Mouse (Mus musculus) urinary bladder, postnatal 14 days (tissue): ENCODE measurements around the gene Exosc10.

Experiments used
- DNase-seq: peaks from one replicate; pipeline ENCODE4 v3.0.0; 2021; ENCODE audit warnings: low spot score

The Exosc10 gene

DNA sequence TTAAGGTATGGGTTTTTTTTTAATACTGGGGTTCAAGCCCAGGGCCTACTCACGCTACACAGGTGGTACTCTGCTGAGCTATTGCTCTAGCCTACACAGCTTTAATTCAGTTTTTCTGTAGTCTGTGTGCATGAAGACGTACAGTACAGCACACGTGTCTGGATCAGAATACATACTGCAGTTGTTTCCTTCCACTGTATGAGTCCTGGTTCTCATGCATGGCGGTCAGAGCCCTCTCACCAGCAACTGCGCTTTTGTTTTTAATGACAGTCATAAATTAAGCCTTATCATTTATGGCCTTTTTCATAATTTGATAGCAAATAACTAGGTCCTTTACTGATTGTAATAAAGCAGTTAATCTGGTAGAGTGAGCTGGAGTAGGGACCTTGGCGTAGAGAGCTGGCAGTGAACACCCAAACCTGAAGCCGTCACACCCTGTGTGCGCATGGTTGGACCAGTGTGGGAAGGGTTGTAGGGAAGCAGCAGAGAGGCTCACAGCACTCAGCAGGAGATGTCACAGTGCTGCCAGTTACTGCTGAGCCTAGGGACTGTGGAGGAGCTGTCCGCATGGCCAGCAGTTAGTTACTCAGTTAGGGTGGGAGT is 12.6 kb downstream of the Exosc10 start:
- peak; percentile 24 for DNase-seq

DNA sequence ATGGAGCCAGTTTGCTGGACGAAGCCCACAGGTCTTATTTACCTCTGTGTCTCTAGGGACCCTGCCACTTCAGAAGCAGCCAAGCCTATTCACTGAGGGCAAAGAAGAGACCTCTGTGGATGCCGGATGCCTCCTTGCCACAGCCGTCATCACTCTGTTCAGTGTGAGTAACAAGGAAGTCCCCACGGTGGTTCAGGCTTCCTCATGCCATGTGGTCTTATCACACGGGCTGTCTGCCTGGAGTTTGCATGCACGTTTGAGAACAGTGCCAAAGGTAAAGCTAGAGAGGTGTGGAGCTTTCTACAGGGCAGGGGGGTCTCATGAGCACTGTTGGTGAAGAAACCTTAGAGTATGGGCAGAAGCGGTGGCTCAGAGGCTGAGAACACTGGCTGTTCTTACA is 15.0 kb downstream of the Exosc10 start:
- peak; percentile 40 for DNase-seq

DNA sequence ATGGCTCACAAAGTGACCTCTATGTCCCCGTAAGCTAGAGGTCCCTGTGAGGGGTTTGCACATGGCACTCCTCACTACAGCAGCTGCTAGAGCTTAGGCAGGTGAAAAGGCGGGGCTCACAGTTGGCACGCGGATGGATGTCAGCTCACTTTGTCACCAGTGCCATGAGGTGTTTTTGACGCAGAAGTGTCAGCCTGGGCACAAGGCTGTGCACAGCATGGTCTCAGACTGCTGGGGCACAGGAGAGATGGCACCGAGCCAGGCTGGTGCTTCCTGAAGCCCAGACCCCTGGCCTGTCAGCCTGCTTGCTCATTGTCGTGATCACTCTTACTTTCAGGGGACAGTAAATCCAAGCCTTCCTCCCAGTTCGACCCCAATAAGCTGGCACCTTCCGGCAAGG is 22.5 kb downstream of the Exosc10 start:
- DNase-seq = no peak

DNA sequence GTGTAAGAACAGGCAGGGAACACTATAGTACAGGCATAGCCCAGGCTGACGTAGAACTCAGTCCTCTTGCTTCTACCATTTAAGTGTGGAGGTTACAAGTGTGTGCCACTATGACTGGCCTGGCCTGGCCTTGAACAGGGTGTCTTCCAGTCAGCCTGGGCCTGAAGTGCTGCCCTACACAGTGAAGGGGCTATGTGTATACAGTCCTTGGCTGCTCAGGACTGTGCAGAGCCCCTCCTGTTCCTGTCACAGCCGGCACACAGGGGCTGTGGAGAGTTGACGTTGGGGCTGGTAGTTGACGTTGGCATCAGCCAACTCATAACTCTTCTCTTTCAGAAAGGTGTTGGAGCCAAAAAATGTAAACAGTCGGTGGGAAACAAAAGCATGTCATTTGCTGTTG is 23.2 kb downstream of the Exosc10 start:
- DNase-seq = no peak

DNA sequence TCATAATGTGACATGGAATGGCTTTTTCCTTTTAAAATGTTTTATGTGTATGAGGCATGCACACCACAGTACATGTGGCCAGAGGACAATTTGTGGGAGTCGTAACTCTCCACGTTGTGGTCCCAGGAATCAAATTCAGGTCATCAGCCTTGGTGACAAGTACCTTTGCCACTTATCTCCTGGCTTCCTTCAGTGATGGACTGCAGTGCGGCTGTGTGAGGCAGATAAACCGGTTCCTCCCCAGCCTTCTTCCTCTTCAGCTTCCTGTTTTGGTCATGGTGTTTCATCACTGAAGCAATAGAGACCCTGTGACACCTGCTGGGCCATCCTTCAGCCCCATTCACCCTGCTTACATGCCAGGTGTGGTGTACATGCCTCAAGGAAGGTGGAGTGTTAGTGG is 25.0 kb downstream of the Exosc10 start:
- DNase-seq = no peak

- no peak for DNase-seq
These were observed 28.4 kb downstream of the Exosc10 start for GRCm38 (mm10) chr4:148586648-148587047.

GRCm38 (mm10) chr4:148588793-148589192 is 30.6 kb downstream of the Exosc10 start:
- peak; percentile 39 for DNase-seq

DNA sequence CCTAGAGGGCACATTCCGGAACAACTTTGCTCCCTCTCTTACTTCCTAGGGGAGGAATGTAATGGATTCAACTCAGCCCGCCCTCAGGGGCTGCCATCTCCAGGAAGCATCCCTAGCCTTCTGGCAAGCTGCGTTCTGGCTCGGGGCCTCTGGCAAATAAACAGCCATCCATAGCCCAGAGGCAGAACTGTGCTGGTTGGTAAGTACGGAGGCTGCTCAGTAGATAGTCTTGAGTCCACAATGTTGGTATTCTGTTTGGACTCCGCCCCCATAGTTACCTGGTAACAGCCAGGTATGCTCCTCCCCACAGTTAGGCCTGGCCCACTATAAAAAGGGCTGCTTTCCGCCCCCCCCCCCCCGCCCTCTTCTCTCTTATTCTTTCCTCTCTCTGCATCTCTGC is 31.3 kb downstream of the Exosc10 start:
- DNase-seq = peak; percentile 55

- no peak for DNase-seq
These were observed 32.4 kb downstream of the Exosc10 start for GRCm38 (mm10) chr4:148590421-148591170.

- peak; percentile 98 for DNase-seq
These were observed 33.0 kb downstream of the Exosc10 start, which contains the start of gene Srm for GRCm38 (mm10) chr4:148591171-148591630. TSS of gene Srm (plus strand) at chr4:148591503.

- no peak for DNase-seq
These were observed 33.6 kb downstream of the Exosc10 start for GRCm38 (mm10) chr4:148591637-148592380.

DNA sequence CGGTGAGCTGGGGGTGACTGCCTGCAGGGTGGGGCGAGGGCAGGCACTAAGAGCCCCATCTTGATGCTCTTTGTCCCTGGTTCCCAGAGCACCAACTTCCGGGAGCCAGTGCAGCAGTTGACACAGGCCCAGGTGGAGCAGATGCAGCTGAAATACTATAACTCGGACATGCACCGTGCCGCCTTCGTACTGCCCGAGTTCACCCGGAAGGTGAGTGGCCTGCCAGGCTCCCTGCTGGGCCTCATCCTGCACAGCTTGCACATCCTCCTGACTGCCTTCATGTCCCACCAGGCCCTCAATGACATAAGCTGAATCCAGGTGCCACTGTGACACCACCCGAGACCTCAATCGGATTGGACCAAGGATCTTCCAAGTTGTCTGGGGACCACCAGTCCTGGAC is 35.8 kb downstream of the Exosc10 start:
- no peak for DNase-seq

DNA sequence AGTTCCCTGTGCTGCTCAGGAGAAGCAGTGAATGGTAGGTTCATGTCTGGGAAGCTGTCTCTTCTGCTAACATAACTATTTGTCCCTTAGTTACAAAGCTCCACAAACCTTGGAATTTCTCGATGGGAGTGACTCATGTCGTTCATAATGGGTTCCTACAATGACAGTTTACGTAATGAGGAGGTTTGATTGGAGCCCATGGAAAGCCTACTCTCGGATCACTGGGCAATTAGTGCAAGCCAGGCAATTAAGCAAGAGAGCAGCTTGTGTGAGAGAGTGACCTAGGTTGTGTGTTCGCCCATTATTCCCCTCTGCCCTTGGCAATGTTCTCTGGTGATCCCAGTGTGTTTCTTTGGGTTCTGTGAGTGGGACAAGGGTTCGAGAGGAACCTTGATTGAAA is 37.7 kb downstream of the Exosc10 start:
- DNase-seq = no peak

- DNase-seq = no peak
These were observed 38.5 kb downstream of the Exosc10 start for GRCm38 (mm10) chr4:148596731-148597130.

DNA sequence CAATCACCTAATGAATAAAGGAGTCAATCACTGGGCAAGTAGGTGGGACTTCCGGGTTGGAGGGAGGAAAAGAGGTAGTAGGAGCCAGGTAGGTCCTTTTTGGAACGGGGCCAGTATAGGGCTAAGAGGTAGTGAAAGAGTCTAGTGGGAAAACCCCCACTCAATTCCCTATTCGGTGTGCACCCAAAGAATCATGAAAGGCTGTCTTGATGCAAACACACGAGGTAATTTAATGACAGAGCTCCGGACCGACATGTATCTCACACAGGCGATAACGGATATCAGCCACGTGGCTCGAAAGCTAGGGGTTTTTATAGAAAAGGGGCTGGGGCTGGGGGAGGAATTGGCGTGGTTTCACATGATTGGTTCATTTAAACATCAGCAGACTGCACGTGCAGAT is 40.6 kb downstream of the Exosc10 start:
- no peak for DNase-seq

GRCm38 (mm10) chr4:148600316-148600715 is 42.1 kb downstream of the Exosc10 start:
- no peak for DNase-seq

DNA sequence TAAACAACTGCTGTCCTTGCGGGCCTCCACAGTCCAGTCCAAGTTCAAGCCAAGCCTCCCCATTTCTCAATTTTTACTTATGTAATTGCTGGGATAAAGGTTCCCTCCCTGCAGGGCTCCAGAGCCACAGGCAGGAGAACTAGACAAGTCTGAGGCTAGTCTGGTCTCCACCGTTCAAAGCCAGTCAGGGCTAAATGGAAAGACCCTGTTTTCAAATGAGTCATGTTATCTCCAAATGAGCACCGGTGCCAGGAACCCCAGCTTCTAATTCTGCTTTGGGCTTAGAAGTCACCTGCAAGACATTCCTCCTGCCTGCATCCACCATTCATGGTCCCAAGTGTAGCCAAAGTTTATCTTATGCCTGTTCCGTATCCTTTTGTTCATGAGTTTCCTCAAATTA is 43.6 kb downstream of the Exosc10 start:
- DNase-seq = no peak

DNA sequence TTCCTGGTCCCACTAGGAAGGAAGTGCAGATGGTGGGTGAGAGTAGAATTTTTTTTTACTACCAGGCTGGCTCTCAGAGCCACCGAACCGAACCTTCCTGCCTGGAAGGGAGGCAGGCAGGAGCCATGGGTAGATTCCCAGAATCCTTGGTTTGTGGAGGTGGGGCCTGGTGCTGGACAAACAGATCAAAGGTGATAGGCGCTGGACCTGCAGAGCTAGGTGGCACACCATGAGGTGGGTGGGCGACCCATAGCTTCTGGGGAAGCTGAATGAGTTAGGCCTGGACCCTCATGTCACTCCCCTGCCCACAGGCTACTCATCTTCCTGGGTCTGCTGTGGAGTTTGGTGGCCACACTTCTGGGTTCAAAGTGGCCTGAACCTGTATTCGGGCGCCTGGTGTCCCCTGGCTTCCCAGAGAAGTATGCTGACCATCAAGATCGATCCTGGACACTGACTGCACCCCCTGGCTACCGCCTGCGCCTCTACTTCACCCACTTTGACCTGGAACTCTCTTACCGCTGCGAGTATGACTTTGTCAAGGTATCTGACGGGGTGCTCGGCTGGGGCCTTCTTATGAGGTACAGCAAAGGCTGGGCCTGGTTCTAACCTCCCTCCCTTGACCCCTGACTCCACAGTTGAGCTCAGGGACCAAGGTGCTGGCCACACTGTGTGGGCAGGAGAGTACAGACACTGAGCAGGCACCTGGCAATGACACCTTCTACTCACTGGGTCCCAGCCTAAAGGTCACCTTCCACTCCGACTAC is 44.3 kb downstream of the Exosc10 start, which contains the start of gene Masp2:
Masp2 (plus strand) TSS at position 198 of the 764 bp plus-strand sequence.
- DNase-seq = no peak

DNA sequence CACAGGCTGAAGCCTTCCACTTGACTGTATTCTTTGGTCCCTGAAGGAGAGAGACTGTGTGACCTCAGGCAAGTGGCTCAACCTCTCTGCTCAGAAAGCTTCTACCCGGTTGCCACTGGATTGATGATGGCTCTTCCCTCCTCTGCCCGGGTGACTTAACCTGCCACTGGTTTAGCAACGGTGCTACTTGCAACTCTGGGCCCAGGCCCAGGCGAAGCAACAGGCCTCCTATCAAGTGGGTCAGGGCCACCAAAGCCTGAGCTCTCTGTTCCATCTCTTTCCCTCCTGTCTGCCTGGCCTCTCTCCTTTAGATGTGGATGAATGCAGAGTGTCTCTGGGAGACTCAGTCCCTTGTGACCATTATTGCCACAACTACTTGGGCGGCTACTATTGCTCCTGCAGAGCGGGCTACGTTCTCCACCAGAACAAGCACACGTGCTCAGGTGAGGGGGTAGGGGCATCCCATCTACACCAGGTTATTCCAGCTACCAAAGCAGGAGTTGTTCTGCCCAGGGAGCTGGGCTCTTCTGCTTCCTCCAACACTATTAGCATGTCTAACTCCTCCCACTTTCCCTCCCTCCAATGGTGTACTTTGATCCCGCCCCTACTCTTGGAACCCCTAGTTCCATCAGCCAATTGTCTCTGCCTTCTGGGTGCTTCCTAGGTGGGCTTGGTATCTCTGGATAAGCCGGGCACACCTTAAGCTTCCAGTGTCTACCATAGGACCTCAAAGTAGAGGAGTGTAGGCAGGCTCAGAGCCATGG is 45.3 kb downstream of the Exosc10 start:
- DNase-seq = no peak

DNA sequence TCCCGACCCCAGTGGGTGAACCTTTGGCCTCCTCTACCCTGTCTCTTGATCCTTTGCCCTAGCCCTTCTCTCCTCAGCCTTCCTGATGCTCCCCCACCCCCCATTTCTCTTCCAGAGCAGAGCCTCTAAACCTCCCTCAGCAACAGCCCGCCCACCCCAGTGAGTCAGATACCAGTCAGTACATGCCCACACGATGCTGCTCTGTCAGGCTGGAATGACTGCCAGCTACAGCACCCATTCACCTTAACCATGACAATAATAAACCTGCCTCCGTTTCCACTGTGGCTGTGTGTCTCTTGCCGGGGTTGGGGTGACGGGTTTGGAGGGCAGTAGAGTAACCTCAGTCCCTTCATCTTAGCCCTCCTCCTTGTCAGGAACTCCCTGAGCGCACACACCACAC is 45.9 kb downstream of the Exosc10 start:
- peak; percentile 62 for DNase-seq

DNA sequence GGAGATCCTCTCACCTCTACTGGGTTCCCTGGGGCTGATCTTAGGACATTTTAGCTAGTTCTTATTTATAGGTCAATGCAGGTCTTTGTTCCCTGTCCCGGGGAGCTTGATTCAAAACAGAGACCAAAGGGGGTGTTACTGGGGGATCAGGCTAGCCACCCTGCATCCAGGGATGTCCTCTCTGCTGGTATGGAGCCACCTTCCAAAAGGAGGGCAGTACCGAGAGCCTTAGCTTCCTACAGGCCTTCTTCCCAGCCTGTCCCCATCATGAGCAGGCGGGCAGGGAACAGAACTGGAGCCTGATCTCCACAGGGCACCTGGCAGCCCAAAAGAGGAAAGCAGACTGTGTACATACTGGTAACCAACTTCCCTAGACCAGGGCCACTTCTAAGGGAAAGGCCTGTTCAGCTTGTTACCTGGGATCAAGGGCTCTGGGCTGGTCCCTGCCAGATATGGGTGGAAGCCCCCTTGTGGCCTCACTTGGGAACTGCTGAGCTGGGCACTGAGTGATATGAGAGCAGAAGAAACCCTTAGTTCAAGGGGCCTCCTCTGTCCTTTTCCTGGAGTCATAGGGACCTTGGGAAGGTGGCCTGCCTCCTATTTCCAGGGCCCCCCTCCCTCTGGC is 46.4 kb downstream of the Exosc10 start:
- peak; percentile 78 for DNase-seq
